Mouse (Mus musculus) T-helper 17 cell (primary cell): ENCODE data around the gene Myo1f.
"Not testable (repeated sequence)": the region's sequence is repeated elsewhere in the genome, so short reads cannot be mapped to it uniquely, and the experiment has no call there.

Source experiments
- in situ Hi-C, 2 experiments: fragments of 300-600 bp; cut with MboI, MseI; formaldehyde crosslinking; loops; 1 replicate in 1 of 2; 2 replicates in 1 of 2; pipeline ENCODE4 v1.15.1; 2025; ENCODE audit warnings: high pct_unique_total_duplicates in 2 of 2

Myo1f gene

GRCm38 (mm10) chr17:33584061-33584460 is 28.6 kb downstream of the Myo1f start:
- in situ Hi-C loops: no loop called here

DNA sequence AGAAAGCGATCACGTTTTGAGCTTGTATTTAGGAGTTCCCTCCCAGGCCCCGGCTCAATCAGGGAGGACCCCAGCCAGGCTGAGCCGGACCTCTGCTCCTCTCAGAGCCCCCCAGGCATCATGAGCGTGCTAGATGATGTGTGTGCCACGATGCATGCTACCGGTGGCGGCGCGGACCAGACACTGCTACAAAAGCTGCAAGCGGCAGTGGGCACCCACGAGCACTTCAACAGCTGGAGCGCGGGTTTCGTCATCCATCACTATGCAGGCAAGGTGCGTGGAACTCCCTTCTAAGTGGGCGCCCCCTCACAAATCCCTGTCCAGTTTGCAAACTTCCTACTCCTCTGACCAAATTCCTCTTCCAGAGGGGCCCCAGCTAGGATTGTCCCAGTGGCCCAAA is 30.5 kb downstream of the Myo1f start:
- in situ Hi-C loops: no loop called here

GRCm38 (mm10) chr17:33597271-33597670 is 41.8 kb downstream of the Myo1f start:
- in situ Hi-C loops: no loop called here

DNA sequence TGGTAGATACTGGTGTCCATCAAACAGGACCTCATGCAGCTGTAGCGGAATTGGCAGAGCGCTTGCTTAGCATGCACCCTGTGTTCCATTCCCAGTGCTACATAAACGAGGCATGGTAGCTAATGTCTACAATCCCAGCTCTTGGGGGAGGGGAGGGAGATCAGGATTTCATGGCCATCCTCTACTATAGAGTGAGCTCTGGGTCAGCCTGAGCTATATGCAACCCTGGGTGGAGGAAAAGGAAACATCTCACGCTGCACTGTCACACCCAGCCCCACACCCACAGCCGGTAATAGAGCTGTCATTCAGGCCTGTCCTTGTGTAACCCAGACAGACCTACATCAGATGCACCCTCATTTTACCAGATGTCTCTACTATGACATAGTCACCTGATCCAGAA is 43.0 kb downstream of the Myo1f start:
- in situ Hi-C loops: no loop called here

DNA sequence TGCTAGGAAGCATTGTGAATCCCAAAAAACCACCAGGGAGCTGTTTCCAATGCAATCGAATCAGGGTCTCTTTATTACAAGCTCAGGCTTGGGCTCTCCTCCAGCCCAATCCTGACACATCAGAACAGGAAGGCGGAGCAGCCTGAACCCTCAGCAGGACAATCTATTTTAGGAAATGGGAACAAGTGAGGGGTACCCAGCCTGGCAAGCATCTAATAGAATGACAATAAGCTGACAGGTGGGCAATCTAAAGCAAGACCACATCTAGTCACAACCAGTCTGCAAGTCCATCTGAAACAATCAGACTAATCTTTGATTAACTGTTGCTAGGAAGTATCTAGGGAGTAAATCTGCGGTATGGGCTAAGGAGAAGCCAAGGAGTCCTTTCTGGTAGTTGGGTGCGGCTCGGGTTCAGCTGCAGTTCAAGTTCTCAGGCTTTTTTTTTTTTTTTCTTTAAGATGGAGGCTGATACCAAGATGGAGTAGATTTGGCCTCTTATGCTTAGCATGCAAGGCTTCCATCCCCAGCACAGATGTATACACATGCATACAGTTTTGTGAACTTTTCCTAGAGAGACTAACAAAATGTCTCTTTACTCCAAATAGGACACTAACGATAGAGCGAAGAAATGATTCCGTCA is 44.4 kb downstream of the Myo1f start:
- in situ Hi-C loops: no loop called here

GRCm38 (mm10) chr17:33600831-33601230 is 45.3 kb downstream of the Myo1f start:
- in situ Hi-C loops: no loop called here

- in situ Hi-C loops: no loop called here
Observed at GRCm38 (mm10) chr17:33601947-33602346, 46.4 kb downstream of the Myo1f start.

- in situ Hi-C loops: no loop called here
Observed at GRCm38 (mm10) chr17:33607273-33607672, 51.8 kb downstream of the Myo1f start.

DNA sequence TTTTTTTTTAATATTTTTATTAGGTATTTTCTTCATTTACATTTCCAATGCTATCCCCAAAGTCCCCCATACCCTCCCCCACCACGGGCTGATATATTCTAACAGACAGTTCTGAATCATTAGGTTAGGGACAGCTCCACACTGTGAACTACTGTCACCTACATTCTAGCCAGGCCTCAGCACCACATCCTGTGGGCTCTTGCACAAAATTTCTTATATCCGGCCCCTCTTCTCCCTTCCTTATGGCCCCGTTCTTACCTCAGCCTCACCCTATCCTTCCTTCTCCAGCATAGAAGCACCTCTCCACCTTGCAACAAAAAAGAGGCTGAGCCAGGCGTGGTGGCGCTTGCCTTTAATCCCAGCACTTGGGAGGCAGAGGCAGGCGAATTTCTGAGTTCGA is 55.0 kb downstream of the Myo1f start:
- in situ Hi-C loops: no loop called here

DNA sequence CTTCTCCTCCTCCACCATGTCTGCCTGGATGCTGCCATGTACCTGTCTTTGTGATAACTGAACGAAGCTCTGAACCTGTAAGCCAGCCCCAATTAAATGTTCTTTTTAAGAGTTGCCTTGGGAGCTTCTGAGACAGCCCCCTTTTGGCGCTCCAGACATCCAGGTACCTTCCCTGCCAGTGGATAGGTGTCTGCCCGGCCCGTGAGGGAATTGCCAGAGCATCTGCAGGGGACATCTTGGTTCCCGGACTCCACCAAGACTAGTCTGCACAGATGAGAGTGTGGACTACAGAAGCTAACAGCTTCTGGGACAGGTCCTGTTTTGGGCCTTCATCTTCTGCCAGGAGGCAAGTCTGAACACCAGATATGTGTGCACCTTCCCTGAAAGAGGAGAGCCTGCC is 58.2 kb downstream of the Myo1f start:
- in situ Hi-C loops: not testable (repeated sequence)

DNA sequence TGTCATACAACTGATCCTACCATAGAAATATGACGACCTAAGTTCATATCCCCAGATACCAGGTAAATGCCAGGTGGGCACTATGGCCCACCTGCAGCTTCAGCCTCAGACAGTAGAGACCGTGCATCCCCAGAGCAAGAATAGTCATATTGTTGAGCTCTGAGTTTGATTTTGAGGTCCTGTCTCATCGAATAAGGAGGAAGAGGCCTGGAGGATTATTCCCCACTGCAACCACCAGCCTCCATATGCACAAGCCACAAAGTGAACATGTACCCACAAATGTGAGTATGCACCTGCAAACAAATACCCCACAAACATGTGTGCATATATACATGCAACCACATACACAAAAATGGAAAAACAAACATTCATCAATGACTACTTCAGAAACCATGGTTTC is 71.8 kb downstream of the Myo1f start:
- in situ Hi-C loops: no loop called here

DNA sequence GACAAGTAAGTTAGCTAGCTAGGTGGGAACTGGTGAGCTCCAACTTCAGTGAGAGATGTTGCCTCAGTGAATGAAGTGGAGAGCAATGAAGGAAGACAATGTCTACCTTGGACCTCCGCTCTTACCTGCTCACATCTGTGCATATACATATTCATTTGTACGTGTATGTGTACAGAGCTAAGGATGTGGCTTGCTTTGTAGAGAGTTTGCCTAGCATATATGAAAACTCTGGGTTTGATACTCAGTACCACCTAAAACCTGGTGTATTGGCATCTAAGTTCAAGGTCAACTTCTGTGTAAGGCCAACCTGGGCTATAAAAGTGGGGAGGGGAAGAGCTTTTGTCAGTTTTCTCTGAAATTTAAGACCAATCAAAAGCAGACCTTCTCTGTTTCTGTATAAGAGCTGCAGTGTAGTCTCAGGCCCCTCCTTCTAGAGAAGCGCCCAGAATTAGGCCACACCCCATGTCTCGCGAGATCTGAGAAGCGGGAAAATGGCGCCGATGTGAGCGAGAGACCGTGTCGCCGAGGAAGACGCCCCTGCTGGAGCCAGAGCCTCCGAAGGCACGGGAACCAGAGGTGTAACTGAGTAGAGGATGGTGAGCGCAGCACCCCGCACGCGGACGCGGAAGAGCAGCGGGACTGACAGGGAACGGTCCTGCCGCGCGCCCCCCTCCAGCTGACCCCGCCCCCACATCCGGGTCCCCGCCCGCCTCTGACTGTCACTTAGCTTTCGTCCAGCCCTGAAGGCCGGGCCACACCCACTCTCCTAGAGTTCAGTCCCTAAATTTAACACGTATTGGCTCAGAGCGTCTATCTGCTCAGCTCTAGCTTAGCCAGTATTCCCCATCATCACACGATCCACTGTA is 73.3 kb downstream of the Myo1f start, which contains the start of gene Zfp414:
Gene Zfp414 (plus strand): TSS at position 470 of the 866 bp plus-strand sequence.
- in situ Hi-C loops: no loop called here

DNA sequence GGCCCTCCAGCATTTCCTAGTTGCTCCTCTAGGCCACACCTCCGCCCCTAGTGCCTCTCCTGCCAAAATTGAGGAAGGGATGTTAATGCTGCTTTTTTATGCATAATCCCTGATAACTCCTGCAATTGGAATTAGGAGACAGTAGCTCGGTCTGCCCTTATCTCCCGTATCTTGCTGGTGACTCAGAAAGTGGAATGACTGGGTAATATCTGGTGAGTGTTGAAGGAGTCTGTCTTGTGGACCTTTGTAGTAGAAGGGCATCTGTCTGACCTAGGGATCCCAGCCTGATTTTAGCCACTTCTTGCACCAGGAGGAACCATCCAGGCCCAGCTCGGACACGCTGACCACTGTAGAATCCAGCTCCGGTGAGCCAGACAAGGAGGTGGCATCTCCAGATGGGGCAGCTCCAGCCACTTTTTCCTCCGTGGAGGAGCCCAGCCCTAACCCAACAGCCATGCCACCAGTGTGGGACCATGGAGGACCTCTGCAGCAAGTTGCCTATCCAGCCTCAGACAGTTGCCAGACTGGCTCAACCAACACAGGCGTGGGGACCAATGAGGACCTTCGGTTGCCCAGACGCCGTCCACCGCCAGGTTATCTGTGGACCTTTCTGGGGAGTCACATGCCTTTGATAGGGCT is 74.1 kb downstream of the Myo1f start:
- in situ Hi-C loops: no loop called here

GRCm38 (mm10) chr17:33630171-33630895 is 74.8 kb downstream of the Myo1f start:
- in situ Hi-C loops: no loop called here

DNA sequence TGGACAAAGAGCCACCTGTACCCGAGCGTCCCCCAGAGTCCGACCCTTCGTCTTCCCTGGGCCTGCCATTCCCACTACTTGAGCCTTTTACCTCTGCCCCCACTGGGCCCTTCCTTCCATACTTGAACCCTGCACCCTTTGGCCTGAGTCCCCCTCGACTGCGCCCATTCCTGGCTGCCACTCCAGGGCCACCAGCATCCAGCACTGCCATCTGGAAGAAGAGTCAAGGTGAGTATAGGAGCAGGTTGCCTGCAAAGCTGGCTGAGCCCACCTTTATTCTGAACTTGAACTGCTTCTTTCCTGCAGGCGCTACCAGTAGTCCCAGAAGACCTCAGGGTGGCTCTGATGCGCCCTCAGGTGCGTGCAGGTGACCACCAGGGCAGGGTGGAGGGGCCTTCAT is 75.7 kb downstream of the Myo1f start:
- in situ Hi-C loops: no loop called here

DNA sequence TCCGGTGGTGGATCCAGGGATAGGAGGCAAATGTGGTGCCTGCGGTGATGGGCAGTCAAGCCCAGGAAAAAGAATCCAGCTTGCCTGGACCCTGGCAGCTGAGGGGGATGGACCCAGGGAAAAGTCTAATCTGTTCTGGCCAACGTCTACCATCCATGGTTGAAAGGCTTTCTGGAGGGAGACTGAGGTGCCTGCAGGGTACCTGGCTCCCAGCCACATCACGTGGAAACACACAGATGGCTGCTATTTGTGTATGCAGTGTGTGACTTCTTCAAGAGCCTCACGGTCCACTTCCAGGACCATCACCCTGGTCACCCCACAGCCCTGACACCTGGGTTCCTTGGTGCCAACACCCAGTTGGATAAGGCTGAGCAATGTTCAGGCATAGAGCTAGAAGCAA is 76.3 kb downstream of the Myo1f start:
- in situ Hi-C loops: no loop called here

DNA sequence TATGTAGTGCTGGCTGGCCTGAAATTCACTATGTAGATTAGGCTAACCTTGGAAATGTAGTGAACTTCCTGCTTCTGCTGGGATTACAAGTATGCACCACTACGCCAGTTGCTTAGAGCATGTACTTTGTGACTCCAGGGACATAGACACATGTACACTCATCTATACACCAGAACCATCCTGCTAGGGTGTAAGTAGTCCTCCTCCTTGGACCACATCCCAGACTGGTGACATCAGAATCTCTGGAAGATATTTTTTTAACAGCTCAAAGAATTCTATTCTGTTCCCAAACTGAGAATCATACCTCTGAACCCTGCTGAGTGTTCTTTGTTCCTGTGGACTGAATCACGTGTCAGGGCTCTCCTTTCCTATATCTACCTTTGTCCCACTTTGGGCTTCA is 81.5 kb downstream of the Myo1f start:
- in situ Hi-C loops: no loop called here

DNA sequence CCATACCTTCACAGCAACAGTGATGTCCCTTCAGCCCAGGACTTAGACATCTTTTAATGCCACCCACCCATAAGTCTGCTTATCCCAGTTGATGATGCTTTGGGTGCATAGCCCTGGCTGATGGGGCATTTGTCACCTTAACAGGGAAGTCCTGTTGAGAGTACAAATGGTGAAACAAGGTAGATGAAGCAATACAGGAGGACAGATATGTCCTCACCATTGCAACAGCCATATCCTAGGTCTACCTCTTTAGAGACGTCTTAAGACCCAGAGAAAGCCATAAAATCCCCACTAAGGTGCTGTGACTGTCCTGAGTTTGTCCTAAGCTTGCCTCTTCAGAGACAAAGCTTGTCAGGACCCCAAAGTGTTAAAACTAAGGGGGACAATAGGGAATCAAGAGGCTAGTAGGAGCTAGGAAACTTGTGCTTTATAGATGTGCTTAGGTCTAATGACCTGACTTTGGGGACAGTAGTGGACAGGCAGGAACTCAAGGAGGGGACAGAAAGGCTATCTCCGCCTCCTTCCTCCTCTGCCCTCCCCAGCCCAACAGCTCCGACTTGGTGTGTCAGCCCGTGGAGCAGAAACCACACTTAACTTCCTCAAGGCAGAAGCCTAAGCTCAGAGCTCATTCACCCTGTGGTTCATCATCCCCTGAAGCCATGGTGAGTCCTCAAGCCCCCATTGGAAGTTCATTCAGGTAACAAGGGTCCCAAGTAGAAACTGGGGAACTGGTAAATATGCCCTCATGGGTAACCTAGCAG is 82.2 kb downstream of the Myo1f start, which contains the start of gene Pram1:
Gene Pram1 (plus strand): TSS at position 541 of the 761 bp plus-strand sequence.
- in situ Hi-C loops: no loop called here

DNA sequence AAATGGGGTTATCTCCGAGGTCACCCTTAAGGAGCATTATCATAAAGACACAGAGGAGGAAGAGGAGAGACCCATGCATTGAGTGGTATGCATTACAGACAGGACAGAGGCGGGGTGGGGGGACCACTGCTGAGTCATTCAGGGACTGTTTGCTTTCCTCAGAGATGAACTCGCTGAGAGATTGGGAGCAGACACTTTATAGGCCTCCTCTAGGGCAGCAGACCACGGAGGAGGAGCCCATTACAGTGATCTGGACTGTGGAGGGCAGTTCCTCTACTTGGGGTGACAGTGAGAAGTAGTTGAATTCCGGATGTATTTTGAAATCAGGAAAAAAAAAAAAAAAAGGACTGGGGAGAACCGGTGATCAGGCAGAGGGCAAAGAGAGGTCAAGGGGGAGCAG is 84.2 kb downstream of the Myo1f start:
- in situ Hi-C loops: no loop called here

- in situ Hi-C loops: no loop called here
Observed at GRCm38 (mm10) chr17:33644068-33644467, 88.6 kb downstream of the Myo1f start.

DNA sequence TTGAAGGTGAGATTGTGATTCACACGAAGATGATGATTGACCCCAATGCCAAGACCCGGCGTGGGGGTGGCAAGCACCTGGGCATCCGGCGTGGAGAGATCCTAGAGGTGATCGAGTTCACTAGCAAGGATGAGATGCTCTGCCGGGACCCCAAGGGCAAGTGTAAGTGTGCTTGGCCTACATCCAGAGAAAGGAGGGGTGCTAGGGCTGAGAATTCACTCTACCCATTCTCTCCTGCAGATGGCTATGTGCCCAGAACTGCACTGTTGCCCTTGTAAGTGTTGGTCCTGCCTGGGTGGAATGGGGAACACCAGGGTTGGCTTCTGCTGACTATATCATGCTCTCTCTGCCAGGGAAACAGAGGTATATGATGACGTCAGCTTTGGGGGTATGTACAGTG is 89.6 kb downstream of the Myo1f start:
- in situ Hi-C loops: no loop called here
